Mouse (Mus musculus) urinary bladder, adult 18-20 months (tissue): Measurements from ENCODE around the gene Cacng7.

Experiments
- DNase-seq, 2 experiments: peaks; one replicate each; pipeline ENCODE4 v3.0.0; 2022; ENCODE audit warnings: low spot score in 2 of 2, mixed read lengths in 2 of 2

Gene Cacng7

DNA sequence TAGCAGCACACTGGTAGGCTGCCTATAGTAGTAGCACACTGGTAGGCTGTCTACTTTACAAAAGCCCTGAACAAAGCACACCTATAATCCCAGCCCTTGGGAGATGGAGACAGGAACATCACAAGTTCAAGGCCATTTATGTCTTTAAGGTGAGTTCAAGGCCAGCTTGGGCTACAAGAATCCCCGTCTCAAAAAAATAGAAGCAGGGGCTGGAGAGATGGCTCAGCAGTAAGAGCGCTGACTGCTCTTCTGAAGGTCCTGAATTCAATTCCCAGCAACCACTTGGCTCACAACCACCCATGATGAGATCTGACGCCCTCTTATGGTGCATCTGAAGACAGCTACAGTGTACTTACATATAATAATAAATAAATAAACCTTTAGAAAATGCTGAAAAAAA, 12.5 kb downstream of the Cacng7 start:
- no peak for DNase-seq

DNA sequence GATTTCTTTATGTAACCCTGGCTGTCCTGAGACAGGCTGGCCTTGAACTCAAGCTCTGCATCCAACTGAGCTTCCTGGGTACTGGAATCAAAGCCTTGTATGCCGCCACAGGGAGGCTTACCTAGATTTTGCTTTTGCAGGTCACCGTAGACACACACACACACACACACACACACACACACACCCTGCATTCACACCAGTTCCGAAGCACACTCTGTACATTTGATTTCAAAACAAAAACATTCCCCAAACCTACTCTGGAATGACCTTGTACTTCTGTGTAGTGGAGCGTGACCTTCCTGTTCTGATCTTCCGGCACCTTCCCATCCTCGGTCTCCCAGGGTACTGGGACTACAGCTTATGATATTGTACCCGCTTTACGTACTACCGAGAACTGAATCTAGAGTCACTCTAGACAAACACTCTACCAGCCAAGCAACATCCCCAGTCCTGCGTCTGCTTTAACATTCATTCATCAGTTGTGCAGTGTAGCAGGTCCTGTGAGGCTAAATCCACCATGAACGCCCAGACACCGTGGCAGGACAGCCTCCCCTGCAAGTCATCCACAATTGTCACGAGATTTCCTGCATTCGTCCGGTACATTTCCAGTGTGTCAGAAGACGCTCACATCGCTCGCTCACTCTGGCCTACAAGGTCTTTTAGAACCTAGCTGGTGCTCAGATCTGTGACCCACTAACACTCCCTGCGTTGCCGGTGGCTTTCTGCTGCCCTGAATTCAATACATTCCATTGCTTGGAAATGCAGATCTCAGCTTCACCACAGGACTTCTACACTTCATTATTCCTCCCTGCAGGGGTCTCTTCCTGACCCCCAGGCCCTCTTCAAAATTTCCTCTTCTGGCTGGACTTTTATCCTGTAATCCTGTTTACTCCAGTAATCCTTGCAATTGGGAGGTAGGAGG, 14.9 kb downstream of the Cacng7 start:
- DNase-seq: no peak

DNA sequence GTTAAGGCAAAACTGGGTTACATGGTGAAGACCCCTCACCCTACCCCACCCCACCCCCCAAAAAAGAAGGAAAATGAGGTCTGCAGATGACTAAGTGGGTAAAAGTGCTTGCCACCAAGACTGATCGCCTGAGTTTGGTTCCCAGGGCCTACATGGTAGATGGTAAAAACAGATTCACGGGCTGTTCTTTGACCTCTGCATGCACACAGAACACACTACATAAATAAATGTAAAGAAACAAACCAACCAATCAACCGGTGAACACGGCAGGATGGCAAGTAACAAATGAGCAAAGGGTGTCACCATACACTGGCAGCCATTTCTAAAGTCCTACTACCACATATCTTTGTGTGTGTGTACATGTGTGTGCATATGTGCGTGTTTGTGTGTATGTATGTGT, 15.6 kb downstream of the Cacng7 start:
- DNase-seq: no peak

DNA sequence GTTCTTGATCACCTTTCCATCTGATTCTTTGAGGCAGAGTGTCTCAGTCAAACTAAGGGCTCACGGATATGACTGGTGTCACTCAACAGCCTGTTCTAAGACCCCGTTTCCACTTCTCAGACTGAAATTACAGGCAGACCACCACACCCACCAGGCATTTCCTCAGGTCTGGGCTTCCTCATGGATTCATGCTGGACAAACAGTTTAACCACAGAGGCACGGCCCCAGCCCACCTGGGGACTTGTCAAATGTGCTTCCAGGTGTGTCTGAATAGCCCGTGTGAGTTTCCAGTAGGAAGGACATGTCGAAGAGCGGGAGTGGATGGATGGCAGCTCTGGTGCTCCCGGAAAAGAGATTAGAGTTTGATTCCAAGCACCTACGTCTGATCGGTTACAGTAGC, 17.0 kb downstream of the Cacng7 start:
- no peak for DNase-seq

DNA sequence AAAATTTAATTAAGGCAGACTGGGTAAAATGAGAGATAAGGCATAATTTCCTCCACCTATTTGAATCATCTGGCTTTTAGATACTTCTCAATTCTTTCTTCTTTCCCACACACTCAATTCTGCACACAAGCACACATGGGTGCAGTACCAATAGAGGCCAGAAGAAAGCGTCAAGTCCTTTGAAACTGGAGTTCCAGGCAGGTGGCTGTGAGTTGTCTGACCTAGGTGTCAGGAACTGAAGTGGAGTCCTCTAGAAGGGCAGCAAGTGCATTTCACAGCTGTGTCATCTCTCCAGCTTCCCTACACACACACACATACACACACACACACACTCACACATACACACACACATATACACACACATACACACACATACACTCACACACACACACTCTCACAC, 18.8 kb downstream of the Cacng7 start:
- no peak for DNase-seq

DNA sequence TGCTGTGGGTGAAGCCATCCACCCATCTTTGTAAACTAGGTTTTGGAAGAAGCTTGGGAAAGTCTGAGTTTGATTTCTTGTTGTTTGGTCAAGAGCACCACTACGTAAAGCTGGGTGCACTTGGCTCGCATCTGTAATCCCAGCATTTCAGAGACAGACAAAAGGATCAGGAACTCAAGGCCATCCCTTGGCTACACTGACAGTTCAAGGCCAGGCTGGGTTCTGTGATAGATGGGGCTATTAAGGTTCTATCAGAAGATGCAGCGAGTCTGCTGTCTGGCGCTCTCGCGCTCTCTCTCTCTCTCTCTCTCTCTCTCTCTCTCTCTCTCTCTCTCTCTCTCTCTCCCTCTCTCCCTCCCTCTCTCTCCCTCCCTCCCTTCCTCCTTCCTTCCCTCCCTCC, 22.1 kb downstream of the Cacng7 start:
- DNase-seq: no peak

DNA sequence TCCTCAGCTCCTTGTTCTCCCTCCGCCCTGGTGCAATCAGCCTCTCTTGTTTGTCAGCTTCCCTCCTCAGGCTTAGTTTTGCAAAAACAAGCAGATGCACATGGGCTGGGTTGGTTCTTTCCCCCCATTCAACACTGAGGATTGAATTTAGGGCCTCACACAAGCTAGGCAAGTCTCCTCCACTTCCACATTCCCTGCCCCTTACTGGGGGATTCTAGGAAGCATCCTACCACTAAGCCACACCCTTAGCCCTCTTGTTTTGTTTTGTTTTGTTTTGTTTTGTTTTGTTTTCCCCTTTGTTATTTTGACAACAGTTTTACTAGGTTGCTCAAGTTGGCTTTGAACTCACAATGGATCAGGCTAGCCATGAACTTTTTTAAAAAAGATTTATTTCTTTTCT, 27.9 kb downstream of the Cacng7 start:
- no peak for DNase-seq

DNA sequence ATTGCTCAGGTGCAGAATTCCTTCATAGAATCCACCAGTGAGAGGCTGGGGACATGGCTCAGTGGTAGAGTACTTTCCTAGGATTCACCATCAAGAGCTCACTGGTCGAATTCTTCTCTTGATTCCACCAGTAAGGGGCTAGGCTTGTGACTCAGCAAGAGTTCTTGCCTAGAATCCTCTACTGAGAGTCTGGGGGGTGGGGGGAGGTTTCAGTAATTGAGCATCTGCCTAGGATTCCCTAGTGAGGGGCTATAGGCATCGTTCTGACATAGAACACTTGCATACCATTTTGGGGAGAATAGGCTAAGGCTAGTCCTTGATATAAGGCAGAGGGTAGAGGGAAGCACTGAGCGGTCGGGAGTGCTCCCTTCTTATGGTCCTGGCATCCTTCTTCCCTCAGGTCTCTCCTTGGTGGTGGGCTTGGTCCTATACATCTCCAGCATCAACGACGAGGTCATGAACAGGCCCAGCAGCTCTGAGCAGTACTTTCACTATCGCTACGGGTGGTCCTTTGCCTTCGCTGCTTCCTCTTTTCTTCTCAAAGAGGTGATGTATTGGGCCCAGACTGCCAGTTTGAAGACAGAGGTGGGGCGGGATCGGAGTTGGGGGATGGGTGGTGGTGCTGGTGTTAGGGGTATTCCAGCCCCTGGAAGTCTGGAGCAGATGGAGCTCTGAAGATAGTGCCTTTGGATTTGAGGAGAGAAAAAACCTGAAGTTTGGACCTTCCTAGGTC, 33.0 kb downstream of the Cacng7 start:
- DNase-seq: no peak

DNA sequence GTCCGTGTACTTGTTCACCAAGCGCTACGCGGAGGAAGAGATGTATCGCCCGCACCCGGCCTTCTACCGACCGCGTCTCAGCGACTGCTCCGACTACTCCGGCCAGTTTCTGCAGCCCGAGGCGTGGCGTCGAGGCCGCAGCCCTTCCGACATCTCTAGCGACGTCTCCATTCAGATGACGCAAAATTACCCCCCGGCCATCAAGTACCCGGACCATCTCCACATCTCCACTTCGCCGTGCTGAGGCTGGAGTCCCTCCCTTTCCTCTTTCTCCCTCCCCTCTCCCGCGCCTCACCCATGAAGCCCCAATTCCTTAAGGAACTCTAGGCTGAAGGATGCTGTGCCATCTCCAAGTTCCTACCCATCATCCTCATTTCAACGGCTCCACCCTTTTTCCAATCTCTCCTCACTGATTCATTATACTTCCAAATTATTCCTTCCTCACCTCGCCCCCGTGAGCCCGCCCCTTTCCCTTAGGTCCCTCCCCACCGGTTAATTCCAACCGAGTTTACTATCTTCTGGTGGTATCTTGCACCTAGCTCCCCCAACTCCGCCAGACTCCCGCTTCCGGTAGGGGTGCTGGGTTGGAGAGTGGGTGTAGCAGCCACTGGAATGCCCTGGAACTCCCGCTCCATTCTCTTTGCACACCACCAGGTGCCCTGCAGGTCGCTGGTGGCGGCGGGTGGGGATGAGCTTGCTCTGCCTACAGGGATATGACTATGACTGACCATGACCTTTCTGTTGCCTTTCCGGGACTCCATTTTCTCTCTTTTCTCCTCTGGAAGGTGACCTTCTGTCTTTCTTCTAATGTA, 34.2 kb downstream of the Cacng7 start:
- no peak for DNase-seq

DNA sequence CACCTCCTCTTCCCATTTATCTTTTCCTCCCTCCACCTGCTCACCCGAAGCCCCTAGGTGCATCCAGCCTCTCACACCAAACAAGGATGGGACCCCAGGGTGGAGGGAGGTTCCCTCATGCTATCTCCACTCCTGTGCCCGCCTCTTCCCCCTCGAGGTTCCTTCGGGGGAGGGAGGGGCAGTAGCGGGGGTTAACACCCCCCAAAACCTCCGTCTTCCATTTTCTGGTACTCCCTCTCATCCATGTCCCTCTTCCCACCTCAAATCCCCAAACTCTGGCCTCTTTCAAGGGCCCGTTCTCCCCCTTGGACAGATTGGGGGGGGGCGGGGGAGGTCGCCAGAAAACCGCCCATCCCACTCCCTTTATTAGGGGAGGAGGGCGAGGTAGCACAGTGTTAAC, 34.8 kb downstream of the Cacng7 start:
- DNase-seq: no peak

DNA sequence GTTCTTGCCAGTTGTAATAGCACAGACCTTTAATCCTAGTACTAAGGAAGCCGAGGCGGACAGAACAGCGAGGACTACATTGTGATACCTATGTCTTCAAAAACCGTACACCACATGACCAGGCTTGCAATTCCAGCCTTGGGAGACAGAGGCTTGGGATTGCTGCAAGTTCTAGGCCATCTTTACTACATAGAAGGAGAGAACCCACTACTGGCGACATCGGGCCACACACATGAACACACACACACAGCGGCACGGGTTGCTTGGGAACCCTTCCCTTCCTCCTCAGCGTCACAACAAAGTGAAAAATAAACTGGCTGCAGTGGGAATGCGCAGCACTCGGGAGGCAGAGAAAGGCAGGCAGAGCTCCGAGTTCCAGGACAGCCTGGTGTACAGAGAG, 35.6 kb downstream of the Cacng7 start:
- no peak for DNase-seq

DNA sequence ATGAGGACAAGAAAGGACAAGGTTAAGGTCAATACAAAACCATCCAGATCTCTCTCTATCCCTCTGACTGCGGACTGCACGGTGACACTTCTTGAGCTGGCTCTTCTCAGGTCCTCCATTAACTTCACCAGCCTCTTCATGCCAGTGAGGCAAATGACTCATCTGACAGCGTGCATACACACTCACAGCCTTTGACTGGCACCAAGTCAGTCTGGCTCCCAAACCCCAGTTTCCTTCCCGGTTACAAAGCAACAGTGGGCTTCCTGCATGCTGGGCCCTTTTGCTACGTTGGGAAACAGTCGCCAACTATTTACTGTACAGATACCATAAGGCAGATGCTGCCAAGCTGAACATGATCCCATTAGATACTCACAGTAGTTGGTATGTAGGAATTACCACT, 36.4 kb downstream of the Cacng7 start:
- no peak for DNase-seq

DNA sequence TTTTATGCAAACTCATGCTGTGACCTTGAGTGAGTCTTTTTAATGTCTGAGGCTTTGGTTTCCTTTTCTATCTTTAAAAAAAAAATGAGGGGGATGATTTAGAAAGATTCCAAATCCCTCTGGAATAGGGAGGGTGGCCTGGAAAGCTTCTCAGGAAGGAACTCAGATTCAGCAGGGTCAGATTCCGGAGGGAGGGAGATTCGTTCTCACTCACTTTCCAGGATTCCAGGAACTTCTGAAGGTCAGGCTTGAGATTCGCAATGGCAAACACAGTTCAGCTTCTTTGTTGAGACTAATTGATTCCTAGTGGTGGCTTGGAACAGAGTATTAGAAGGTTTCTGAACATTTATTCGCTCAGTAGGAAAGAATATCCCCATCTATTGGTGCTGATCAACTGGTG, 37.7 kb downstream of the Cacng7 start:
- DNase-seq: no peak

DNA sequence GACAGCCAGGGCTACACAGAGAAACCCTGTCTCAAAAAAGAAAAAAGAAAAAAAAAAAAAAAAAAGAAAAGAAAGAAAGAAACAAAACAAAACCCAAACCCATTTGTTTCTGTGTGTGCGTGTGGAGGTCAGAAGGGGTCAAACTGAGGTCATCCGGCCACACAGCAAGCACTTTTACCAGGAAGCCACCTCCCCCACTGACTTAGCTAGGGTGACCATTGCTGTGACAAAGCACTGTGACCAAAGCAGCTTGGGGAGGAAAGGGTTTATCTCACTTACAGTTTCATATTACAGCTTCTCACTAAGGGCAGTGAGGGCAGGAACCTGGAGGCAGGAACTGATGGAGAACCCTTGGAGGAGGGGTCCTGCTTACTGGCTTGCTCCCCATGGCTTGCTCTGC, 39.6 kb downstream of the Cacng7 start:
- no peak for DNase-seq

DNA sequence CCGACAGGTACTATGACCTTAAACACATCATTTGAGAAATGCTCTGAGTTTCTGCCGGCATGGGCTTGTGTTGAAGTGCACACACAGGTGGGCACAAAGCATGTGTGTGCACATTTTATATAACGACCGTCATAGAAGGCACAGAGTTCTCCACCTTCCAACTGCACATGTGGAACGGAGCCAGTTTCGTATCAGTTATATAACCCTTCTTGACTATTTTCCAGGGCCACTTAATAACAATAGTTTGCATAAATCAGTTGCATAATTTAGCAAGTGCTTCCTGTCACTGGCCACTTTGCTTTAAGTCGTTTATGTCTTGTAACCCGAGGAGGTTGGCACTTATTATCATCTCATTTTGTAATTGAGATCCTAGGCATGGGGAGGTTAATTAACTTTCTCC, 41.0 kb downstream of the Cacng7 start:
- no peak for DNase-seq

DNA sequence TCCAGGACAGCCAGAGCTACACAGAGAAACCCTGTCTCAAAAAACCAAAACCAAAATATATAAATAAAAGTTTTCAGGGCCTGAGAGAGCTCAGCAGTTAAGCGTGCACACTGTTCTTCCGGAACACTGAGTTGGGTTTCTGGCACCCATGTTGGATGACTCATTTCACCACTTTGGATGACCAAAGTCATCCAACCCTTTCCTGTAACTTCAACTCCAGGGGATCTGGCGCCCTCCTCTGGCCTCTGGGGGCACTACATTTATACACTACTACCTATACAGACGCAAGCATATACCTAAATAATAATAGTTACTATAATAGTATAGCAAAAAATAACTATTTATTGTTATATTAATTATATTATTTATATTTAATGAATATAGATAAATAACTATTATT, 44.1 kb downstream of the Cacng7 start:
- DNase-seq: peak; percentile 11 to 14

DNA sequence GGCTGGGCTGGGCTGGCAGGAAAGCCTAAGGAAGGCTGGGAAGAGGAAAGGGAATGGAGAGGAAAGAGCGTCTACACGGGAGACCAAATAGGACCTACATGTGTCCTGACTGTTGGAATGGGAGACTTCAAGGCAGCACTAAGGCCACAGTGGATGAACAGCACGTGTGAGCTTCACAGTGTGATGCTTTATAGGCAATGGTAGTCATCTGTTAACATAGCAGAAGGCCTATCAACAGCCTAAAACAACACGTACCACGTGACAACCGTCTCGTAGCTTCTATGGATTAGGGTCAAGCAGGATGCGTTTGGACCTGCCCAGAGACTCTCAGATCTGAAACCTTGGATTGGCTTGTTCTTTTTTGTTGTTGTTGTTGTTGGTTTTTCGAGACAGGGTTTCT, 49.4 kb downstream of the Cacng7 start:
- no peak for DNase-seq

DNA sequence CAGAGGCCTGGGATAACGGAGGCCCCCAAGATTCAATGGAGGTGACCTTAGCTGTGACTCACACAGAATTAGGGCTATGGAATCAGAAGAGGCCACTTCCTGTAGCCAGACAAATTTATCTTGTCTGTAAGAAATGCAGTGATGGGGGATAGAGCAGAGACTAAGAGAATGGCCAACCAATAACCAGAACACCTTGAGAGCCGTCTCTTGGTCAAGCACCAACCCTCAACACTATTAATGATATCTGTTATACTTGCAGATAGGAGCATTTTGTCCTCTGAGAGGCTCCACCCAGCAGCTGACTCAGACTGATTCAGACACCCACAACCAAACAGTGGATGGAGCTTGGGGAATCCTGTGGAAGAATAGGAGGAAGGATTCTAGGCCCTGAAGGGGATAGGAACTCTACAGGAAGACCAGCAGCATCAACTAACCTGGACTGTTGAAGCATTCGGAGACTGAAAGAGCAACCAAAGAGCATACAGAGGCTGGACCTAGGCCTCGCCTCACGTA, 52.1 kb downstream of the Cacng7 start:
- no peak for DNase-seq

DNA sequence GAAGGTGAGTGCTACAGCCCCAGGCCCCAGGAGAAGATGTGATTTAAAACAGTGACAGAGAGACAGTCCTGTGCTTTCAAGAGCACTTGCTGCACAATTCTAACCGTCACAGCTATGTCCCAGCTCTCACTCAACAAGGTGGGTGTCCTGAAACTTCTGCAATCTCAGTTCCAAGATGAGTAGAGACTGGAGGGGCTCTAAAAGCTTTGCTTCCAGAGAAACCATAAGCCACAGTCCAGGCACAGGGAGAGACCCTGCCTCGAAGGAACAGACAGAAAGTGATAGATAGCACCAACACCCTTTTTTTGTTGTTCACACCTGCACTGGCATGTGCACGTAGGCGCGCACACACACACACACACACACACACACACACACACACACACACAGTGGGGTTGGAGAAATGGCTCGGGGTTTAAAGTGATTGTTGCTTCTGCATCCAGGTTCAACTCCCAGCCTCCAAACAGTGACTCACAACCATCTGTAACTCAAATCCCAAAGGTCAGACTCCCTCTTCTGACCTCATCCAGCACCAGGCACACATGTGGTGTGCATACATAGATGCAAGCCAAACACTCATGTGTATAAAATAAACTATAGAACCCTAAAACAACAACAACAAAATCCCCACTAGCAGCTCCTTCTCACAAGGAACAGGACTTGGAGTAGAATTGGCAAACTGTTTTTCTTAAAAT, 53.4 kb downstream of the Cacng7 start:
- no peak for DNase-seq

DNA sequence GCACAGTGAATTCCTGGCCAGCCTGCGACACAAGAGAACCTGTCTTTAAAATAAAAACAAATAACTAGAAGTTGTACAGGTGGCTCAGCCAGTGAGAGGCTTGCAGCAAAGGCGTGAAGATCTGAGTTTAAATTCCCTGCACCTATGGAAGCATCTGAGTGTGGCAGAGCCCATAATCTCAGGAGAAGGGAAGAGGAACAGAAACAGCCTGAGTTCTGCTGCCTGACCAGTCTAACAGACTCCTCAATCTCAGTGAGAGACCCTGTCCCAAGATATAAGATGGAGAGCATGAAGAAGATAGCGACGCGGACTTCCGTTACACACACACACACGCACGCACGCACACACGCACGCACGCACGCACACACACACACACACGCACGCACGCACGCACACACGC, 55.0 kb downstream of the Cacng7 start:
- no peak for DNase-seq

DNA sequence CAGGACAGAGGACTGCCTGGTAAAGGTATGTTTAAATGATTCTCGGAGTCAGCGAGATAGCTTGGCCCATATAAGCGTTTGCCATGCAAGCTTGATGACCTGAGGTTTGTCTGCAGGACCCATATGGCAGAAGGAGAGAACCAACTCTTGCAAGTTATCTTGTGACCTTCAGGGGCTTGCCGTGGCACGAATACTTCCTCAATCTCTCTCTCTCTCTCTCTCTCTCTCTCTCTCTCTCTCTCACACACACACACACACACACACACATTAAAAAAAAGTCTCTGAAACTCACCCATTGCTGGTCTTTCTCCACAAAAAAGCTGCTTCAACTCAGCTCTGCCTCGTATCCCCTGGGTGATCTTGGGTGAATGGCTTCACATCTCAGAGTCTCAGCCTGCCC, 56.1 kb downstream of the Cacng7 start:
- no peak for DNase-seq
